Mouse (Mus musculus): Measurements from ENCODE around the gene Pepd. TPM values are rescaled to one million over a fixed set of nuclear protein-coding genes. Genes with fewer than 3 reads are reported as not detected.

Pepd gene
- polyA plus RNA-seq, 1 experiment from 2014 or later: 46.9 TPM

DNA sequence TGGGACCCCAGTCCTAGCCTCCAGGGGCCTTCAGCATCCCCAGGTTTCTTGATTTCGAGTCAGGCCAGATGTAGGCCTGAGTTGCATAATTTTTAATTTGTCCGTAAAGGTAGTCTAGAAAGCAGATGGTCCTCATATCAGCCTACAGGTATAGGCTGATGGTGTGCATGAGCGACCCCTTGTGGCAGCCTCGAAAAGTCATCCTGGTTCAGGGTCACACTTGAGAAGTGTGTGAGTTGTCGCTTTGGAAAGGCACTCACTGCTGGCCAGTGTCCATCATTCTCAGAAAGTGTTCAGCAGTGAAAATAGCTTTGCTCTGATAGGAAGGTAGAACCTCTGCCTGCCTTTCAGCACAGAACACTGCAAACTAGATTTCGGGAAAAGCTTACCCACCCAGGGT is 88.7 kb downstream of the Pepd start:
- H3K36me3 ChIP-seq: no peaks in the 10 kb centered on the region
- H3K4me1 ChIP-seq (replicated peaks): peaks cover 10% of the 10 kb centered on the region
- 42% methylated on average over 6 of the region's 6 CpGs for WGBS
- H3K4me2 ChIP-seq: no peak overlapping the region
- H3K27ac ChIP-seq (ENCODE audit: poor library complexity, severe bottlenecking): no peak overlapping the region
- no peak overlapping the region for H3K9ac ChIP-seq
- no peak overlapping the region for H3K4me3 ChIP-seq
- H3K27me3 ChIP-seq (replicated peaks): no peaks in the 10 kb centered on the region
- ATAC-seq (ENCODE audit: insufficient number of reproducible peaks, low FRiP score): no peak
- no peaks in the 10 kb centered on the region for H3K9me3 ChIP-seq (replicated peaks)

DNA sequence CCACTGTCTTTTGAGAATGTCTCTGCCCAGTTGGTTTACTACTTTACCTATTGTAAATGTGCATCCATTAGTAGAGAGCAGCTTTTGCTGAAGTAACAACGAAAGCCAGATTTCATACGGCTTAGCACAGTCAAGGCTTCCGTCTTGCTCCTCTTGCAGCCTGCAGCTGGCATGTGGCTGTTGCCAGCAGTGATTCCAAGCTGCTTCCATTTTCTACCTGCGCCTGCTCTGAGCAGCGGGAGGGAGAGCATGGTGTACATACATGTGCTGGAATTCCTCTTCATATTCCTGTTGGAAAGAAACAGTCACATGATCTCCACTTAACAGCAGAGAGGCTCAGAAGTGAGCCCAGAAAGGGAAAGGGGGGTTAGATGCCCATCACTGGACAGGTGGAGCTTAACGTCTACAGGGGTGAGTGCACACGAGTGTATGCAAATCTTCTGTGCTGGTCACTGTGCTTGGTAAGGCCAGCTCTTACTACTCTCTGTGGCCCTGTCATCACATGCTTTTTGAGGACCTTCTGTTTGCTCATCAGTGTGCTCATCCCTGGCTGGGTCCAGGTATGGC is 91.1 kb downstream of the Pepd start:
- H3K9ac ChIP-seq: no peak overlapping the region
- no peak for ATAC-seq (ENCODE audit: insufficient number of reproducible peaks, low FRiP score)
- WGBS: 82% methylated on average over 7 of the region's 7 CpGs

DNA sequence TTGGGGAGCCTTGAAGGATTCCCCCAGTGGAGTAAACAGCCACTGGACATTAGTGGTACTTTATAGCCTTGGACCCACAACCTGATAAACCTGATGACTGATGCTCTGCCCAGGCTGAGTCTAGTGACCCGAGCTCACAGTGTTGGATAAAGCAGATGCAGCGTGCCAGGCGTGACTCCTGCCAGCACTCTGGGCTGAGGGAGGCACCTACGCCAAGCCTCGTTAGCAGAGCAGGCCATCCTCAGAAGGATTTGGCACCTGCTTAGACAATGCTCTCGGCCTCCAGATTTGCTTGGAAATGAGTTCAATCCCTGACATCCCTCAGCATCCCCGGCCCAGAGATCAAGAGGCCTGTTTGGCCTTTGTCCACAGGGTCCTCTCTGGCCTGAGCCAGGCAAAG is 94.5 kb downstream of the Pepd start:
- H3K4me3 ChIP-seq: no peak overlapping the region
- H3K27ac ChIP-seq (ENCODE audit: poor library complexity, severe bottlenecking): no peak overlapping the region
- H3K9me3 ChIP-seq (replicated peaks): 0 out of 2 replicates have a peak, but pooled peaks cover 3% of the 10 kb centered on the region
- ATAC-seq (ENCODE audit: insufficient number of reproducible peaks, low FRiP score): no peak
- H3K4me1 ChIP-seq (replicated peaks): peaks cover 3% of the 10 kb centered on the region
- no peaks in the 10 kb centered on the region for H3K27me3 ChIP-seq (replicated peaks)
- no peak overlapping the region for H3K9ac ChIP-seq
- no peaks in the 10 kb centered on the region; the same call in 1 of the 2 replicates for H3K36me3 ChIP-seq
- no peak overlapping the region for H3K4me2 ChIP-seq
- WGBS: 88% methylated on average over 7 of the region's 7 CpGs

More for the DNA sequence above, 91.1 kb downstream of the Pepd start:
- Histone ChIP-seq H3K4me2 (no peak overlapping the region), H3K4me3 (no peak overlapping the region), H3K27ac (ENCODE audit: poor library complexity, severe bottlenecking) (no peak overlapping the region), H3K4me1 (replicated peaks) (no peaks in the 10 kb centered on the region), H3K9me3 (replicated peaks) (0 out of 2 replicates have a peak, but pooled peaks cover 3% of the 10 kb centered on the region), H3K36me3 (no peaks in the 10 kb centered on the region; the same call in 1 of the 2 replicates), H3K27me3 (replicated peaks) (no peaks in the 10 kb centered on the region)

DNA sequence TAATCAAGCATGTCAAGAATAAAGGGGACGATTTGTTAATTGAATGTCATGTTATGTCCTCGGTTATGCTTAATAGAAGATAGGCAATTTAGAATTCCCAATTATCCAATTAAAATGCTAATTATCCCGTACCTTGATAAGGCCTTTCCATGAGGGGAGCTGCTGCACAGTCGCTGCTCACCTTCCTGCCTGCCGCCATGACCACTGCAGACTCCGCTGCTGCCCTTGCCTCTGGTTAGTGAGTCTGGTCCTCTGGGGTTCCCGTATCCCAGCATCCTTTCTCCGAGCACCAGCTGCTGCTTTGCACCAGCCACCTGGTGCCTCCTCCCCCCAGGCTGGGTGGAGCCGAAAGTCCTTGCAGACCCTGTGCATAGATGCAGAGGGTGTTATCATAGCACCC is 101.0 kb downstream of the Pepd start:
- Histone ChIP-seq H3K36me3 (no peaks in the 10 kb centered on the region), H3K4me1 (replicated peaks) (peaks cover 20% of the 10 kb centered on the region), H3K9me3 (replicated peaks) (no peaks in the 10 kb centered on the region), H3K9ac (no peak overlapping the region), H3K27ac (ENCODE audit: poor library complexity, severe bottlenecking) (no peak overlapping the region), H3K4me3 (no peak overlapping the region), H3K27me3 (replicated peaks) (no peaks in the 10 kb centered on the region), H3K4me2 (no peak overlapping the region)
- WGBS: 76% methylated on average over 9 of the region's 9 CpGs
- ATAC-seq (ENCODE audit: insufficient number of reproducible peaks, low FRiP score): no peak

DNA sequence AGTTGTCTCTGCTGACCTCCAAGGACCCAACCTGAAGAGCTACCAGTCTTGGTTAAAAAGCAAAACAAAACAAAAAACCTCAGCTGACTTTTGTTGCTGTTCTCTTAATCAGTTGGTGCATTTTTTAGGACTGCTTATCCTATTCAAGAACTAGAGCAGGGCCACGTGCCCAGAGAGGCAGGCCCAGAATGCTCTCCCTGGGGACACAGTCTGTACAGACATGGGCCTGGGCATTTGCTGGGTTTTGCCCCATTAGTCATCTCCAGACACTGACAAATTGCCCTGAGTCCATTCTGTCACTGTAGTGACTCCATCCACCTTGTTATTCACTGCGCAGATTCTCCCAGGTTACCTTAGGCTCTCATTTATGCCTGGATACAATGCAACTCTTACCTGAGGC is 103.1 kb downstream of the Pepd start:
- Histone ChIP-seq H3K27ac (ENCODE audit: poor library complexity, severe bottlenecking) (no peak overlapping the region), H3K4me1 (replicated peaks) (peaks cover 20% of the 10 kb centered on the region), H3K4me3 (no peak overlapping the region), H3K4me2 (no peak overlapping the region), H3K9me3 (replicated peaks) (no peaks in the 10 kb centered on the region), H3K36me3 (no peaks in the 10 kb centered on the region; the same call in 1 of the 2 replicates), H3K27me3 (replicated peaks) (no peaks in the 10 kb centered on the region), H3K9ac (no peak overlapping the region)
- 63% methylated on average over 2 of the region's 2 CpGs for WGBS
- ATAC-seq (ENCODE audit: insufficient number of reproducible peaks, low FRiP score): no peak

DNA sequence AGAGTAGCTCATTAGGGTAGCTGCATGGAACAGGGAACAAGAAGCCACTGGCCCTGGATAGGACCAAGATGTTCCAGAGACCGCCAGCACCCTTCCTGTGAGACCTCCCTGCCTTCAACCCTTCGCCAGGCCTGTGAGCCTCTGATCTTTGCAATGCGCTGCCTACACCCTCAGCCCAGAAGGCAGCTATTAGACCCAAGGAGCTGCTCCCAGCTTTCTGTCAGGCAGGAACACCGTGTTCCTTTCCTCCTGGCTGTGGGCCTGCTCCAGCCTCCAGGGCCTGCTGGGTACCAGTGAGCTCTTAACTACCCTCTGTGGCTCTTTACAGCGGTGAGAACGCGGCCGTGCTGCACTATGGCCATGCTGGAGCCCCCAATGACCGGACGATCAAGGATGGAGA is 109.2 kb downstream of the Pepd start:
- Histone ChIP-seq H3K9me3 (replicated peaks) (no peaks in the 10 kb centered on the region), H3K27ac (ENCODE audit: poor library complexity, severe bottlenecking) (no peak overlapping the region), H3K36me3 (peaks cover 12% of the 10 kb centered on the region; the same call in 1 of the 2 replicates), H3K4me2 (no peak overlapping the region), H3K4me3 (no peak overlapping the region), H3K27me3 (replicated peaks) (no peaks in the 10 kb centered on the region), H3K4me1 (replicated peaks) (0 out of 2 replicates have a peak, but pooled peaks cover 4% of the 10 kb centered on the region), H3K9ac (no peak overlapping the region)
- 85% methylated on average over 10 of the region's 10 CpGs for whole genome bisulfite sequencing
- no peak for ATAC-seq (ENCODE audit: insufficient number of reproducible peaks, low FRiP score)

DNA sequence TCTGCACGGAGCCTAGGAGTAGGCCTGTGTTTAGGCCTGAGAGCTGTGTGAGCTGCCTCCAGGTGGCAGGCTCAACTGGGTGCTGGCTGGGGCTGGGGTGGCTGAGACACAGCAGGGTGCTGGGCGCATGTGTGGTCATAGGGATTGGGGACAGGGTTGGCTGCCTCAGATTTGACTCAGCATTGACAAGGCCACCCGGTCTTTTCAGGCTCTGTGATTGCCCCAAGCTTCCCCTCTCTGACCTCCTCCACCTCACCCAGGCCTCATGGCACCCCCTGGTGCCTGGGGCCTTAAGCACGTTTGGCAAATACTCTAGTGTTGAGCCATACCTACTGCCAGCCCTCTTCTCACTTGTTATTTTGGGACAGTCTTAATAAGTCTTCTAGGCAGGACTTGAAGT is 111.1 kb downstream of the Pepd start:
- Histone ChIP-seq H3K27me3 (replicated peaks) (no peaks in the 10 kb centered on the region), H3K4me3 (no peak overlapping the region), H3K4me2 (no peak overlapping the region), H3K36me3 (peaks cover 12% of the 10 kb centered on the region; the same call in 1 of the 2 replicates), H3K27ac (ENCODE audit: poor library complexity, severe bottlenecking) (no peak overlapping the region), H3K9me3 (replicated peaks) (no peaks in the 10 kb centered on the region), H3K9ac (no peak overlapping the region), H3K4me1 (replicated peaks) (0 out of 2 replicates have a peak, but pooled peaks cover 4% of the 10 kb centered on the region)
- ATAC-seq (ENCODE audit: insufficient number of reproducible peaks, low FRiP score): no peak
- WGBS: 81% methylated on average over 4 of the region's 4 CpGs

DNA sequence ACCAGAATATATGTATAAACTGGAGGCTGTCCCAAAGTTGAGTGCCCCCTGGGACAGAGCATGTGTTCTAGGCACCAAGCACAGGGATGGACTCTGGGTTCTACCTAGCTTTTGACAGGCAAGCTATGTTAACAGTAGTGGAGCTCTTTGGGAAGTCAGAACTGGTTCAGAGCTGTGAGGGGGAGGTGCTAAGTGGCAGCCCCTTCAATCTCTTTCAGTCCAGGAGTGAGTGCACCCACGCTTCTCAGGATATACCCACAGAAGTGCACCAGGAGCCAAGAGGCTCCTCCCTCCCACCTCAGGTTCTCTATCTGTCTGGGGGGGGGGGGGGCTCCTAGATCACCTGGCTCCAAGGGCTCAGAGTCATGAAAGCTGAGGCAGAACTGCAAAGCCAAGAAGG is 112.2 kb downstream of the Pepd start:
- H3K4me1 ChIP-seq (replicated peaks): peaks cover 8% of the 10 kb centered on the region; the same call in 1 of the 2 replicates
- no peak overlapping the region for H3K9ac ChIP-seq
- H3K4me2 ChIP-seq: no peak overlapping the region
- H3K36me3 ChIP-seq: peaks cover 12% of the 10 kb centered on the region; the same call in 1 of the 2 replicates
- H3K9me3 ChIP-seq (replicated peaks): no peaks in the 10 kb centered on the region
- WGBS: 61% methylated on average over 1 of the region's 1 CpGs
- ATAC-seq (ENCODE audit: insufficient number of reproducible peaks, low FRiP score): no peak
- no peak overlapping the region for H3K27ac ChIP-seq (ENCODE audit: poor library complexity, severe bottlenecking)
- no peaks in the 10 kb centered on the region for H3K27me3 ChIP-seq (replicated peaks)
- no peak overlapping the region for H3K4me3 ChIP-seq

DNA sequence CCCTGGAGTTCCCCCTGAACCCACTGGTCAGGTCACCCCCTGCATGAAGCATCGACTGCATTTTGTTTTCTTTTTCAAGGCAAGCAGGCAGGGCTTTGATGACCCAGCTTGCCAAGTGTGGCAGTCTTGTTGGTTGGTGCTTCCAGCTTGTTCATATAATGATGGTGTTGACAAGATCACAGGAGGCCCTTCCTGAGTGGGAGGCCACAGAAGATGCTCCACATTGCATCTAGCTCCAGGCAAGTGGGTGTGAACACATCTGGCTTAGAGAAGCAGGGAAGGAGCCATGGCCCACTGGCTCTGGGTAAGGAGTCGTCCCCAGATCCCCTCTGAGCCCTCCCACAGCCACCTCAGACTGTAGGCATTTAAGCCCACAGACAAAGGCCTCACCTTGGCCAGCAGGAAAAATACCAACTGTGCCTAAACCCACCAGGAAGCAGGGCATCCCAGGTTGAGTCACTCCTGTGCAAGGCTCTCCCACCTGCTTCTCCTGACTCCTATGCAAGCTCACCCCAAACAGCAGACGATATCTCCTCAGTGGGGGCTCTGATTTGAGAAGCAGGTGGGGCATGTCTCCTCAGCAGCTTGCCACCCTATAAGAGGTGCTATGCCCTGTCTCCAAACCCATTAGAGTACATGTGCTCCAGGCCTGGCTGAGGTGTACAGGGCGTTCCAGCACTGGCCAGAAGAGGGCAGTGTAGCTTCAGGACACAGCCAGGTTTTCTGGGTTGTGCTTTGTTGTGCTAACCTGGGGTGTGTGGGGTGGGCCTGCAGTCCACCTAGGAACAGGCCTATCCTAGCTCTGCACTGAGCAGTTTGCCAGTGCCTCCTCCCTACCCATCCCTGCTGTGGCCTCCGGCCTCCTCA is 113.5 kb downstream of the Pepd start:
- Histone ChIP-seq H3K27ac (ENCODE audit: poor library complexity, severe bottlenecking) (no peak overlapping the region), H3K27me3 (replicated peaks) (no peaks in the 10 kb centered on the region), H3K4me2 (no peak overlapping the region), H3K9ac (no peak overlapping the region), H3K9me3 (replicated peaks) (no peaks in the 10 kb centered on the region), H3K4me1 (replicated peaks) (peaks cover 8% of the 10 kb centered on the region; the same call in 1 of the 2 replicates), H3K36me3 (peaks cover 9% of the 10 kb centered on the region; the same call in 1 of the 2 replicates), H3K4me3 (no peak overlapping the region)
- ATAC-seq (ENCODE audit: insufficient number of reproducible peaks, low FRiP score): peak; percentile 48; the same call in 1 of the 2 replicates
- 39% methylated on average over 5 of the region's 5 CpGs for WGBS

DNA sequence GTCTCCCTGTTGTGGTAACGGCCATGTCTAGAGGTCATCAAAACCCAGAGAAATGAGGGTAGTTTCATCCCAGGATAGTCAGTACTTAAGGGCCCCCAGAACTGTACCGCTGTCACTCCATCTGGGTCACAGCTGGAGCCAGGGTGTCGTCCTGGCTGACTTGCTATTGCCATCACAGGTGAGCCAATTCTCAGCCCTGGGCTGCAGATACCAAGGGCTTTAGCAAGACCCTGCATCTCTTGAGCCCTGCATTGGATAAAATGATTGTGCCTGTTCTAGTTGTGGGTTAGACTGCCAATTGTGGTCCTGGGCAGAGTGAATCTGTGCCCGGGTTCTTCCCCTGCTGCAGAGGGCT is 114.1 kb downstream of the Pepd start:
- H3K27ac ChIP-seq (ENCODE audit: poor library complexity, severe bottlenecking): no peak overlapping the region

DNA sequence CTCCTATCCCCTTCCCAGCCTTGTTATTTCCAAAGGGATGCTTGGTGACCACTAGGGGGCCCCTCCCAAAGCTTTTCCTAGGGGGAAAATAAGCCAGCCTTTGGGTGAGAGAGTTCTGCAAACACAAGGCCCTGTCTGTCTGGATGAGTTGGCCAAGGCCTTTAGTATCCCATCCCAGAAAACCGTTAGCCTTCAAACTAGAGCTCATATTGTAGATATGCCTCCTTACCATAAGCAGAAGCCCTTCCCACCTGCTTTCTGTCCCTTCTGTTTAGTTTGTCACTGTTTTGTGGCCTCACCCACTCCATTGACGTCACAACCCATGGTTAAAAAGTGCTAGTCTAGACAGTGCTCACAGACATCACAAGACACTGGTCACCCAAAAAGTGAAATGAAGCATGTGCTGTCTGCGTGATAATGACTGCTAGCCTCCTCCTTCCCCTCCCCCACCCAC is 114.7 kb downstream of the Pepd start:
- Histone ChIP-seq H3K27ac (ENCODE audit: poor library complexity, severe bottlenecking) (no peak overlapping the region), H3K4me3 (no peak overlapping the region), H3K4me1 (replicated peaks) (peaks cover 8% of the 10 kb centered on the region; the same call in 1 of the 2 replicates), H3K9me3 (replicated peaks) (no peaks in the 10 kb centered on the region), H3K27me3 (replicated peaks) (no peaks in the 10 kb centered on the region), H3K9ac (no peak overlapping the region), H3K36me3 (peaks cover 6% of the 10 kb centered on the region; the same call in 1 of the 2 replicates), H3K4me2 (no peak overlapping the region)
- WGBS: 68% methylated on average over 3 of the region's 3 CpGs
- no peak for ATAC-seq (ENCODE audit: insufficient number of reproducible peaks, low FRiP score)

More for the DNA sequence above, 114.1 kb downstream of the Pepd start:
- peaks cover 8% of the 10 kb centered on the region; the same call in 1 of the 2 replicates for H3K4me1 ChIP-seq (replicated peaks)
- no peak for ATAC-seq (ENCODE audit: insufficient number of reproducible peaks, low FRiP score)
- WGBS: 78% methylated on average over 4 of the region's 4 CpGs
- H3K9me3 ChIP-seq (replicated peaks): no peaks in the 10 kb centered on the region
- H3K9ac ChIP-seq: no peak overlapping the region
- no peak overlapping the region for H3K4me3 ChIP-seq
- no peaks in the 10 kb centered on the region for H3K27me3 ChIP-seq (replicated peaks)
- H3K36me3 ChIP-seq: peaks cover 6% of the 10 kb centered on the region; the same call in 1 of the 2 replicates
- no peak overlapping the region for H3K4me2 ChIP-seq
